ENCODE assay signal across 8 mouse cellular contexts in the genomic region with DNA sequence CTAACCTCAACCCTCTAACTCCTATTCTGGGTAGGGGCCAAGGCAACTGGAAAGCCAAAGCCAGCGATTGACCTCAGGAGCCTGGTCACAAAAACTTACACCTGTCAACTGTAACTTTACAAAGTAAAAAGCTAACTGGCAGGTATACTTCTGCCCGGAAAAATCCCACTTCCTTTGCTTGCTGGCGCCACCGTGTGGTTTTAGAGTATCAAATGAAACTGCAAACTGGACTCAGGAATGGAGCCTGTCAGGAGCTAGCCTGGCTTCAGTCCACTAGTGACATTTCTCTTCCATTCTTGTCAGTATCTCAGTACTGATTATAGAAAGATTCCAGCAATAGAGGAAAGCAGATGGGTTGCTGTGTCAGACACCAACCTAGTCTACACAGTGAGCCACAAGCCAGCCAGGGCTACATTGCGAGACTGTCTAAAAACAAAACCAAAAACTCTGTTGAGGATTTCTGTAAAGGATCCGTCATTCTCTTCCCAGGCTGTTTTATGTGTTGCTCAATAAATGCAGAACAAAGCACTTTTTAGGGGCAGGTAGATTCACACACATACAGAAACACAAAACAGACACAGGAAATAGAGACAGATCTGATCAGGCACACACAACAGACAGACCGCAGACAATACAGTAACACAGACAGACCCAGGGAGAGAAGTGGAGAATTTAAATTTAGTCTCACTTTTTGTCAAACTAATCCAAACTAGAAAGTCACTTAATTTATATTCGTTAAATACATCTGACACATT. TPM values are rescaled to one million over a fixed set of nuclear protein-coding genes. Genes with fewer than 3 reads are reported as not detected.
DNase-seq lines count a peak whose midpoint lies in the region; ATAC-seq and TF ChIP-seq lines count a peak whose summit lies in the region.

No protein-coding gene starts in this region.

- no peaks in the 10 kb centered on the region for H3K36me3 ChIP-seq in midbrain, embryonic 11.5 days (ENCODE audit: control insufficient read depth, insufficient read depth, low read length)
- no peaks in the 10 kb centered on the region for H3K36me3 ChIP-seq in midbrain, embryonic 16.5 days (ENCODE audit: control insufficient read depth, insufficient read depth, low read length)
- no peaks in the 10 kb centered on the region for H3K36me3 ChIP-seq in forebrain, postnatal 0 days (ENCODE audit: insufficient read depth)
- H3K36me3 ChIP-seq in intestine, embryonic 15.5 days = no peaks in the 10 kb centered on the region
- H3K36me3 ChIP-seq in limb, embryonic 11.5 days (ENCODE audit: control insufficient read depth, insufficient read depth, low read length) = no peaks in the 10 kb centered on the region
- no peaks in the 10 kb centered on the region for H3K36me3 ChIP-seq in neural tube, embryonic 11.5 days (ENCODE audit: control insufficient read depth, insufficient read depth, low read length)
- H3K36me3 ChIP-seq in thymus, adult 2 months (ENCODE audit: control insufficient read depth, insufficient read depth, low read length) = no peaks in the 10 kb centered on the region

- 0 out of 2 replicates have a peak, but pooled peaks have one; percentile 40 for ATAC-seq in midbrain, embryonic 11.5 days (ENCODE audit: low FRiP score)
- ATAC-seq in midbrain, embryonic 16.5 days = no peak
- peak; percentile 53; the same call in 1 of the 2 replicates for ATAC-seq in forebrain, postnatal 0 days
- peak; percentile 59; the same call in 1 of the 2 replicates for ATAC-seq in intestine, embryonic 15.5 days
- ATAC-seq in limb, embryonic 11.5 days (ENCODE audit: insufficient number of reproducible peaks, low FRiP score, low TSS enrichment, low read depth) = no peak
- ATAC-seq in neural tube, embryonic 11.5 days (ENCODE audit: insufficient read depth, low FRiP score, low TSS enrichment) = no peak

- no peak overlapping the region for H3K9ac ChIP-seq in midbrain, embryonic 11.5 days (ENCODE audit: low read length)
- no peak overlapping the region for H3K9ac ChIP-seq in midbrain, embryonic 16.5 days (ENCODE audit: low read depth, low read length)
- H3K9ac ChIP-seq in forebrain, postnatal 0 days = no peak overlapping the region
- H3K9ac ChIP-seq in intestine, embryonic 15.5 days = no peak overlapping the region
- H3K9ac ChIP-seq in limb, embryonic 11.5 days (ENCODE audit: low read length) = no peak overlapping the region
- no peak overlapping the region for H3K9ac ChIP-seq in neural tube, embryonic 11.5 days (ENCODE audit: low read length)

- DNase-seq in midbrain, embryonic 11.5 days (ENCODE audit: low spot score, missing footprints) = peak; percentile 89
- DNase-seq in c-Kit-positive CD71-negative TER-119-negative erythroid progenitor cells, embryonic 14.5 days (ENCODE audit: low read depth) = peak; percentile 44
- DNase-seq in forebrain, postnatal 0 days = peak; percentile 75
- peak; percentile 77 for DNase-seq in limb, embryonic 11.5 days (ENCODE audit: low spot score)
- peak; percentile 61 for DNase-seq in neural tube, embryonic 11.5 days (ENCODE audit: low spot score)
- peak; percentile 70 for DNase-seq in thymus, adult 2 months

- no peaks in the 10 kb centered on the region for H3K4me1 ChIP-seq in midbrain, embryonic 11.5 days (ENCODE audit: control insufficient read depth, insufficient read depth, low read length)
- peaks cover 2% of the 10 kb centered on the region for H3K4me1 ChIP-seq in midbrain, embryonic 16.5 days (ENCODE audit: control insufficient read depth, insufficient read depth, low read length)
- 0 out of 2 replicates have a peak, but pooled peaks cover 2% of the 10 kb centered on the region for H3K4me1 ChIP-seq in forebrain, postnatal 0 days (ENCODE audit: insufficient read depth)
- no peaks in the 10 kb centered on the region for H3K4me1 ChIP-seq in intestine, embryonic 15.5 days (replicated peaks)
- H3K4me1 ChIP-seq in limb, embryonic 11.5 days (ENCODE audit: control insufficient read depth, insufficient read depth, low read length) = no peaks in the 10 kb centered on the region
- H3K4me1 ChIP-seq in neural tube, embryonic 11.5 days (ENCODE audit: control insufficient read depth, insufficient read depth, low read length) = no peaks in the 10 kb centered on the region
- H3K4me1 ChIP-seq in thymus, adult 2 months (replicated peaks; ENCODE audit: control insufficient read depth, insufficient read depth, low read length) = 0 out of 2 replicates have a peak, but pooled peaks cover 2% of the 10 kb centered on the region

- TF ChIP-seq POLR2A in thymus, adult 2 months (IDR thresholded peaks at IDR 0.05; ENCODE audit: control insufficient read depth, extremely low read depth, insufficient read depth, low read length, poor library complexity) = no peak

- no peaks in the 10 kb centered on the region for H3K9me3 ChIP-seq in midbrain, embryonic 11.5 days (ENCODE audit: control insufficient read depth, low read length)
- H3K9me3 ChIP-seq in midbrain, embryonic 16.5 days (replicated peaks; ENCODE audit: control insufficient read depth, low read length, poor library complexity, severe bottlenecking) = no peaks in the 10 kb centered on the region
- no peaks in the 10 kb centered on the region for H3K9me3 ChIP-seq in forebrain, postnatal 0 days (ENCODE audit: low read length)
- H3K9me3 ChIP-seq in intestine, embryonic 15.5 days = no peaks in the 10 kb centered on the region
- H3K9me3 ChIP-seq in limb, embryonic 11.5 days (ENCODE audit: control insufficient read depth, low read length) = no peaks in the 10 kb centered on the region
- no peaks in the 10 kb centered on the region for H3K9me3 ChIP-seq in neural tube, embryonic 11.5 days (ENCODE audit: control insufficient read depth, low read length)

- H3K27ac ChIP-seq in midbrain, embryonic 11.5 days (ENCODE audit: low read depth, low read length) = no peak overlapping the region
- no peak overlapping the region for H3K27ac ChIP-seq in midbrain, embryonic 16.5 days (ENCODE audit: low read length)
- H3K27ac ChIP-seq in forebrain, postnatal 0 days (ENCODE audit: low read depth, low read length) = no peak overlapping the region
- no peak overlapping the region for H3K27ac ChIP-seq in intestine, embryonic 15.5 days
- H3K27ac ChIP-seq in limb, embryonic 11.5 days (replicated peaks; ENCODE audit: low read depth, low read length) = no peak overlapping the region
- no peak overlapping the region for H3K27ac ChIP-seq in neural tube, embryonic 11.5 days (ENCODE audit: low read depth, low read length)
- no peak overlapping the region for H3K27ac ChIP-seq in thymus, adult 2 months (ENCODE audit: control insufficient read depth, insufficient read depth, low read length)

- no peak overlapping the region for H3K4me3 ChIP-seq in midbrain, embryonic 11.5 days (ENCODE audit: low read depth, low read length)
- H3K4me3 ChIP-seq in midbrain, embryonic 16.5 days (ENCODE audit: low read depth, low read length) = no peak overlapping the region
- no peak overlapping the region for H3K4me3 ChIP-seq in forebrain, postnatal 0 days (ENCODE audit: low read depth, low read length)
- H3K4me3 ChIP-seq in intestine, embryonic 15.5 days (replicated peaks) = no peak overlapping the region
- H3K4me3 ChIP-seq in limb, embryonic 11.5 days (ENCODE audit: low read depth, low read length) = no peak overlapping the region
- H3K4me3 ChIP-seq in neural tube, embryonic 11.5 days (ENCODE audit: low read depth, low read length) = no peak overlapping the region
- no peak overlapping the region for H3K4me3 ChIP-seq in thymus, adult 2 months (ENCODE audit: control insufficient read depth, insufficient read depth, low read length)

- no peaks in the 10 kb centered on the region for H3K27me3 ChIP-seq in midbrain, embryonic 11.5 days (ENCODE audit: control insufficient read depth, insufficient read depth, low read length)
- H3K27me3 ChIP-seq in midbrain, embryonic 16.5 days (ENCODE audit: control insufficient read depth, insufficient read depth, low read depth, low read length) = peaks cover 6% of the 10 kb centered on the region
- no peaks in the 10 kb centered on the region; the same call in 1 of the 2 replicates for H3K27me3 ChIP-seq in forebrain, postnatal 0 days (ENCODE audit: insufficient read depth, low read length)
- H3K27me3 ChIP-seq in intestine, embryonic 15.5 days (replicated peaks) = no peaks in the 10 kb centered on the region
- H3K27me3 ChIP-seq in limb, embryonic 11.5 days (ENCODE audit: control insufficient read depth, insufficient read depth, low read length) = no peaks in the 10 kb centered on the region
- H3K27me3 ChIP-seq in neural tube, embryonic 11.5 days (ENCODE audit: control insufficient read depth, insufficient read depth, low read length) = no peaks in the 10 kb centered on the region
- H3K27me3 ChIP-seq in thymus, adult 2 months (ENCODE audit: control insufficient read depth, insufficient read depth, low read length) = no peaks in the 10 kb centered on the region

- 38% methylated on average over 8 of the region's 8 CpGs for WGBS in midbrain, embryonic 11.5 days
- 37% methylated on average over 8 of the region's 8 CpGs for WGBS in midbrain, embryonic 16.5 days
- WGBS in forebrain, postnatal 0 days = 35% methylated on average over 8 of the region's 8 CpGs
- WGBS in intestine, embryonic 15.5 days = 31% methylated on average over 8 of the region's 8 CpGs
- 32% methylated on average over 8 of the region's 8 CpGs for WGBS in limb, embryonic 11.5 days
- 34% methylated on average over 8 of the region's 8 CpGs for WGBS in neural tube, embryonic 11.5 days
- 39% methylated on average over 8 of the region's 8 CpGs for WGBS in thymus, adult 2 months

- no peak overlapping the region for H3K4me2 ChIP-seq in midbrain, embryonic 11.5 days
- no peak overlapping the region for H3K4me2 ChIP-seq in midbrain, embryonic 16.5 days (ENCODE audit: low read length)
- no peak overlapping the region for H3K4me2 ChIP-seq in forebrain, postnatal 0 days (ENCODE audit: low read depth)
- H3K4me2 ChIP-seq in intestine, embryonic 15.5 days (replicated peaks) = no peak overlapping the region
- H3K4me2 ChIP-seq in limb, embryonic 11.5 days (ENCODE audit: low read depth, severe bottlenecking) = no peak overlapping the region
- H3K4me2 ChIP-seq in neural tube, embryonic 11.5 days (ENCODE audit: low read depth) = no peak overlapping the region

- peak; percentile 79 for TF ChIP-seq CTCF in forebrain, postnatal 0 days (IDR thresholded peaks at IDR 0.05; ENCODE audit: low read depth)
- no peak for TF ChIP-seq CTCF in thymus, adult 2 months (IDR thresholded peaks at IDR 0.05; ENCODE audit: borderline replicate concordance, control insufficient read depth, extremely low read depth, insufficient read depth, low read length, poor library complexity)

RNA-seq across cellular contexts. Expression of gene Acad9, which starts 5.5 kb away (rescaled TPM):
- polyA plus RNA-seq in midbrain, embryonic 11.5 days (2014; fragmentation: Nextera tagmentation; extraction: Ambion mirVana) = 92.8 and 98.0 TPM in 2 replicates
- 89.5 and 102 TPM in 2 replicates for polyA plus RNA-seq in midbrain, embryonic 16.5 days (2015; fragmentation: Nextera tagmentation; extraction: Ambion mirVana)
- total RNA-seq in forebrain, postnatal 0 days (2014; rRNA removed) = 34.6 and 43.5 TPM in 2 replicates
- 62.0 and 67.9 TPM in 2 replicates for polyA plus RNA-seq in forebrain, postnatal 0 days (2015; fragmentation: Nextera tagmentation; extraction: Ambion mirVana)
- polyA plus RNA-seq in intestine, embryonic 15.5 days (2015; fragmentation: Nextera tagmentation; extraction: Ambion mirVana) = 78.9 and 84.9 TPM in 2 replicates
- polyA plus RNA-seq in limb, embryonic 11.5 days (2014; fragmentation: Nextera tagmentation; extraction: Ambion mirVana) = 94.7 and 96.4 TPM in 2 replicates
- polyA plus RNA-seq in neural tube, embryonic 11.5 days (2014; fragmentation: Nextera tagmentation; extraction: Ambion mirVana) = 89.1 and 89.4 TPM in 2 replicates
- polyA plus RNA-seq in thymus, adult 2 months (2012; rRNA removed) = 18.0 and 20.8 TPM in 2 replicates

RNA-seq across cellular contexts. Expression of gene Ccdc144b, which starts 6.9 kb away (rescaled TPM):
- polyA plus RNA-seq in midbrain, embryonic 11.5 days (2014; fragmentation: Nextera tagmentation; extraction: Ambion mirVana) = not detected in 2 replicates
- not detected in 2 replicates for polyA plus RNA-seq in midbrain, embryonic 16.5 days (2015; fragmentation: Nextera tagmentation; extraction: Ambion mirVana)
- not detected in 2 replicates for total RNA-seq in forebrain, postnatal 0 days (2014; rRNA removed)
- not detected in 2 replicates for polyA plus RNA-seq in forebrain, postnatal 0 days (2015; fragmentation: Nextera tagmentation; extraction: Ambion mirVana)
- polyA plus RNA-seq in intestine, embryonic 15.5 days (2015; fragmentation: Nextera tagmentation; extraction: Ambion mirVana) = not detected in 2 replicates
- polyA plus RNA-seq in limb, embryonic 11.5 days (2014; fragmentation: Nextera tagmentation; extraction: Ambion mirVana) = not detected in 2 replicates
- not detected in 2 replicates for polyA plus RNA-seq in neural tube, embryonic 11.5 days (2014; fragmentation: Nextera tagmentation; extraction: Ambion mirVana)
- polyA plus RNA-seq in thymus, adult 2 months (2012; rRNA removed) = 0.01 and 0.03 TPM in 2 replicates

RNA-seq across cellular contexts. Expression of gene Mccc1, which starts 59.8 kb away (rescaled TPM):
- 29.1 and 31.8 TPM in 2 replicates for polyA plus RNA-seq in midbrain, embryonic 11.5 days (2014; fragmentation: Nextera tagmentation; extraction: Ambion mirVana)
- polyA plus RNA-seq in midbrain, embryonic 16.5 days (2015; fragmentation: Nextera tagmentation; extraction: Ambion mirVana) = 27.4 and 28.1 TPM in 2 replicates
- total RNA-seq in forebrain, postnatal 0 days (2014; rRNA removed) = 5.9 and 7.7 TPM in 2 replicates
- polyA plus RNA-seq in forebrain, postnatal 0 days (2015; fragmentation: Nextera tagmentation; extraction: Ambion mirVana) = 8.9 and 13.7 TPM in 2 replicates
- polyA plus RNA-seq in intestine, embryonic 15.5 days (2015; fragmentation: Nextera tagmentation; extraction: Ambion mirVana) = 32.1 and 35.7 TPM in 2 replicates
- polyA plus RNA-seq in limb, embryonic 11.5 days (2014; fragmentation: Nextera tagmentation; extraction: Ambion mirVana) = 35.8 and 36.3 TPM in 2 replicates
- 34.5 and 37.1 TPM in 2 replicates for polyA plus RNA-seq in neural tube, embryonic 11.5 days (2014; fragmentation: Nextera tagmentation; extraction: Ambion mirVana)
- polyA plus RNA-seq in thymus, adult 2 months (2012; rRNA removed) = 17.3 and 20.5 TPM in 2 replicates

Comparison
In these comparisons a context has a peak if more than half of its experiments do, and no peak if none do; other contexts are left out.
1. ATAC-seq: peak in midbrain, embryonic 11.5 days (single experiment), forebrain, postnatal 0 days (single experiment) and intestine, embryonic 15.5 days (single experiment); none in midbrain, embryonic 16.5 days (single experiment), limb, embryonic 11.5 days (single experiment) and neural tube, embryonic 11.5 days (single experiment).
2. Peak in every context shown above with its lines, with median percentiles within 50 percentile points of each other: DNase-seq.